8 mouse cellular contexts compared by ENCODE assay signal in genomic region chr17:34139416-34139815, GRCm38 (mm10). TPM values are rescaled to one million over a fixed set of nuclear protein-coding genes. Genes with fewer than 3 reads are reported as not detected.
A peak's percentile ranks its signal among the peaks of the same experiment; 100 is the strongest.
DNase-seq lines count a peak whose midpoint lies in the region; ATAC-seq and TF ChIP-seq lines count a peak whose summit lies in the region.

No protein-coding gene starts in this region.

- H3K27me3 ChIP-seq in hindbrain, embryonic 10.5 days (ENCODE audit: insufficient read depth, poor library complexity, severe bottlenecking), result peaks cover 61% of the 10 kb centered on the region
- H3K27me3 ChIP-seq in limb, embryonic 13.5 days, result peaks cover 52% of the 10 kb centered on the region
- peaks cover 55% of the 10 kb centered on the region for H3K27me3 ChIP-seq in myocyte (ENCODE audit: control insufficient read depth, insufficient read depth, insufficient read length)

- H3K36me3 ChIP-seq in hindbrain, embryonic 10.5 days, result no peaks in the 10 kb centered on the region
- no peaks in the 10 kb centered on the region for H3K36me3 ChIP-seq in limb, embryonic 13.5 days
- H3K36me3 ChIP-seq in myocyte (ENCODE audit: control insufficient read depth, insufficient read depth), result no peaks in the 10 kb centered on the region

- TF ChIP-seq POLR2A in myocyte (IDR thresholded peaks at IDR 0.05; ENCODE audit: insufficient read length, low read depth), result no peak

- H3K4me2 ChIP-seq in limb, embryonic 13.5 days (replicated peaks), result peak overlapping the region; percentile 70
- H3K4me2 ChIP-seq in myocyte (ENCODE audit: low read depth), result peak overlapping the region; percentile 46

- H3K4me3 ChIP-seq in hindbrain, embryonic 10.5 days, result peak overlapping the region; percentile 49
- H3K4me3 ChIP-seq in limb, embryonic 13.5 days, result peak overlapping the region; percentile 35
- no peak overlapping the region for H3K4me3 ChIP-seq in myocyte

- ATAC-seq in limb, embryonic 13.5 days (ENCODE audit: low FRiP score, low read depth), result no peak

- peaks cover 44% of the 10 kb centered on the region for H3K4me1 ChIP-seq in hindbrain, embryonic 10.5 days (replicated peaks)
- peaks cover 27% of the 10 kb centered on the region for H3K4me1 ChIP-seq in limb, embryonic 13.5 days

- H3K9me3 ChIP-seq in hindbrain, embryonic 10.5 days, result no peaks in the 10 kb centered on the region
- no peaks in the 10 kb centered on the region for H3K9me3 ChIP-seq in limb, embryonic 13.5 days

- DNase-seq in adrenal gland, adult (ENCODE audit: inconsistent age in 2 of 2, low spot score in 1 of 2), result peak; percentile 37 to 69
- no peak for DNase-seq in adrenal gland, postnatal 10 days
- DNase-seq in embryo, embryonic 10.5 days (ENCODE audit: low spot score), result peak; percentile 74
- DNase-seq in hindbrain, embryonic 10.5 days (ENCODE audit: low spot score), result peak; percentile 56
- DNase-seq in thymus, postnatal 25 days, result no peak
- no peak for DNase-seq in right cerebral cortex, adult 18-20 months

- H3ac ChIP-seq in myocyte (ENCODE audit: control insufficient read depth, insufficient read length), result no peak overlapping the region

- H3K27ac ChIP-seq in hindbrain, embryonic 10.5 days, result no peak overlapping the region
- H3K27ac ChIP-seq in limb, embryonic 13.5 days, result no peak overlapping the region

- H3K79me2 ChIP-seq in myocyte (ENCODE audit: control insufficient read depth, insufficient read depth), result no peaks in the 10 kb centered on the region

- WGBS in hindbrain, embryonic 10.5 days, result 1% methylated on average over 16 of the region's 16 CpGs
- WGBS in limb, embryonic 13.5 days, result under 1% methylated on average over 16 of the region's 16 CpGs

- H3K9ac ChIP-seq in limb, embryonic 13.5 days, result peak overlapping the region; percentile 59; the same call in 1 of the 2 replicates

TF ChIP-seq in myocyte, 11 proteins besides CTCF, POLR2A, EP300 and RAD21:
- TF ChIP-seq TCF12 (IDR thresholded peaks at IDR 0.05; ENCODE audit: insufficient read depth, poor library complexity, severe bottlenecking) (no peak), TCF3 (IDR thresholded peaks at IDR 0.05; ENCODE audit: insufficient read length, low read depth) (no peak), MYOG (IDR thresholded peaks at IDR 0.05; ENCODE audit: control insufficient read depth in 1 of 3, insufficient read depth in 1 of 3, insufficient read length in 2 of 3, low read depth in 2 of 3) (no peak), MAX (IDR thresholded peaks at IDR 0.05; ENCODE audit: low read depth) (no peak), SRF (IDR thresholded peaks at IDR 0.05; ENCODE audit: control insufficient read depth, insufficient read length, low read depth) (no peak), E2F4 (IDR thresholded peaks at IDR 0.05; ENCODE audit: insufficient read depth) (no peak), REST (IDR thresholded peaks at IDR 0.05; ENCODE audit: insufficient read depth, insufficient read length) (no peak)

RNA-seq across cellular contexts. Expression of gene H2-DMb2, which starts 3.7 kb away (rescaled TPM):
- 1 to 10 TPM; 4.5 to 4.8 TPM for total RNA-seq in adrenal gland, postnatal 10 days (2021)
- 0.11 and 0.24 TPM in 2 replicates for polyA plus RNA-seq in hindbrain, embryonic 10.5 days (2016; fragmentation: Nextera tagmentation; extraction: Ambion mirVana)
- 0.15 and 0.38 TPM in 2 replicates for polyA plus RNA-seq in limb, embryonic 13.5 days (2015; fragmentation: Nextera tagmentation; extraction: Ambion mirVana)
- not detected for polyA plus RNA-seq in myocyte (2012; fragmentation: generic; extraction: Trizol)

RNA-seq across cellular contexts. Expression of gene H2-DMb1, which starts 13.5 kb away (rescaled TPM):
- 1 to 10 TPM; 3.6 to 5.8 TPM for total RNA-seq in adrenal gland, postnatal 10 days (2021)
- 0.30 and 0.98 TPM in 2 replicates for polyA plus RNA-seq in hindbrain, embryonic 10.5 days (2016; fragmentation: Nextera tagmentation; extraction: Ambion mirVana)
- polyA plus RNA-seq in limb, embryonic 13.5 days (2015; fragmentation: Nextera tagmentation; extraction: Ambion mirVana), result 1.5 and 1.7 TPM in 2 replicates
- polyA plus RNA-seq in myocyte (2012; fragmentation: generic; extraction: Trizol), result not detected

RNA-seq across cellular contexts. Expression of gene Brd2, which starts 17.0 kb away (rescaled TPM):
- 100 to 1,000 TPM; 170 to 181 TPM for total RNA-seq in adrenal gland, postnatal 10 days (2021)
- 131 and 135 TPM in 2 replicates for polyA plus RNA-seq in hindbrain, embryonic 10.5 days (2016; fragmentation: Nextera tagmentation; extraction: Ambion mirVana)
- polyA plus RNA-seq in limb, embryonic 13.5 days (2015; fragmentation: Nextera tagmentation; extraction: Ambion mirVana), result 132 and 133 TPM in 2 replicates
- 90.1 TPM for polyA plus RNA-seq in myocyte (2012; fragmentation: generic; extraction: Trizol)

RNA-seq across cellular contexts. Expression of gene H2-DMa, which starts 20.1 kb away (rescaled TPM):
- 10 to 100 TPM in 1 of 2 experiments, 1 to 10 TPM in 1; 8.9 to 15.2 TPM for total RNA-seq in adrenal gland, postnatal 10 days (2021)
- 5.8 and 7.7 TPM in 2 replicates for polyA plus RNA-seq in hindbrain, embryonic 10.5 days (2016; fragmentation: Nextera tagmentation; extraction: Ambion mirVana)
- polyA plus RNA-seq in limb, embryonic 13.5 days (2015; fragmentation: Nextera tagmentation; extraction: Ambion mirVana), result 14.2 and 15.6 TPM in 2 replicates
- polyA plus RNA-seq in myocyte (2012; fragmentation: generic; extraction: Trizol), result 7.2 TPM

RNA-seq across cellular contexts. Expression of gene H2-Oa, which starts 47.3 kb away (rescaled TPM):
- total RNA-seq in adrenal gland, postnatal 10 days (2021), result 1 to 10 TPM; 1.4 to 1.5 TPM
- polyA plus RNA-seq in hindbrain, embryonic 10.5 days (2016; fragmentation: Nextera tagmentation; extraction: Ambion mirVana), result 0.80 and 0.82 TPM in 2 replicates
- 0.55 and 0.65 TPM in 2 replicates for polyA plus RNA-seq in limb, embryonic 13.5 days (2015; fragmentation: Nextera tagmentation; extraction: Ambion mirVana)
- 0.07 TPM for polyA plus RNA-seq in myocyte (2012; fragmentation: generic; extraction: Trizol)

Comparison
In these comparisons a context has a peak if more than half of its experiments do, and no peak if none do; other contexts are left out.
1. DNase-seq: peak in adrenal gland, adult (2 of 2), embryo, embryonic 10.5 days (single experiment) and hindbrain, embryonic 10.5 days (single experiment); none in adrenal gland, postnatal 10 days (single experiment), thymus, postnatal 25 days (single experiment) and right cerebral cortex, adult 18-20 months (single experiment).